9 mouse cellular contexts compared by ENCODE assay signal in the genomic region with DNA sequence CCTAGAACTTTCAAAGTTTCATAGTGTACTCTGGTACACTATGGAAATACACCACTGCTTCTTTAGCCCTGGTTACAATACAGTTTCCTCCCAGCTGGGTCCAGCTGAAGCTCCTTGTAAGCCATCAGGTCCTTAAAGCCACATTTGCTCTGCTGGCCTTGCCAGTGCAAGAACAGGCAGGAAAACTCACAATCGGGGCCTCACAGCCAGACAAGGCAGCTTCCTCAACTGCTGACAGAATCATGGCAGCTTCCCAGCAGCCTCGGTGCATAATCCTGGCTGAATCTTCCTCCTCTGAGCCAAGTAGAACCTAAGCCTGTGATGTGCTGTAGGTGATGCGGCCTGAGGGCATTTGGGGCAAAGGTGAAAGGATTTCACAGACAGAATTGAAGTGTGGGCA.
DNase-seq lines count a peak whose midpoint lies in the region.
"Had no signal": no experiment of that assay in that cellular context is flagged by ENCODE, and none has a peak within 500 bp of the region (broad histone marks: within the 10 kb centered on the region; RNA-seq: fewer than 3 reads in every experiment).

No protein-coding gene starts in this region.

- intact Hi-C loops in left cerebral cortex, postnatal 4 days (cut with DNase I), result no loop called here
- intact Hi-C loops in left cerebral cortex, postnatal 36 days (cut with DNase I), result loop anchor here (5.0 kb wide), 1 partner anchor 54 kb away; no protein-coding TSS in a partner anchor

- peak; percentile 64 to 69 for DNase-seq in cerebellum, postnatal 14 days
- no peak for DNase-seq in cerebellum, postnatal 36 days
- peak; percentile 63 for DNase-seq in left cerebral cortex, postnatal 4 days
- DNase-seq in left cerebral cortex, postnatal 36 days (ENCODE audit: low spot score in 2 of 2), result no peak
- peak; percentile 70 for DNase-seq in heart, postnatal 4 days
- DNase-seq in lung, postnatal 4 days, result peak; percentile 65 to 89
- DNase-seq in gastrocnemius, postnatal 25 days, result no peak
- no peak for DNase-seq in thymus, postnatal 10 days (ENCODE audit: low spot score in 2 of 2)
- DNase-seq: B cell, adult 2 months had no signal

Comparison
In these comparisons a context has a peak if more than half of its experiments do, and no peak if none do; other contexts are left out.
1. DNase-seq: peak in cerebellum, postnatal 14 days (2 of 2), left cerebral cortex, postnatal 4 days (single experiment), heart, postnatal 4 days (single experiment) and lung, postnatal 4 days (2 of 2); none in cerebellum, postnatal 36 days (0 of 2), left cerebral cortex, postnatal 36 days (0 of 2), gastrocnemius, postnatal 25 days (single experiment) and thymus, postnatal 10 days (0 of 2).